Mouse (Mus musculus): ENCODE measurements around the gene Eif2b1.
"Not testable (repeated sequence)": the region's sequence is repeated elsewhere in the genome, so short reads cannot be mapped to it uniquely, and the experiment has no call there.

Gene Eif2b1

GRCm38 (mm10) chr5:124550737-124551136 lies 28.2 kb downstream of the Eif2b1 start:
- DNase-seq (ENCODE audit: low read depth, low spot score): not testable (repeated sequence)

- DNase-seq (ENCODE audit: low read depth, low spot score): no peak
Observed at GRCm38 (mm10) chr5:124541602-124541973, 37.3 kb downstream of the Eif2b1 start.

GRCm38 (mm10) chr5:124540905-124541601 lies 37.9 kb downstream of the Eif2b1 start:
- peak; percentile 79 for DNase-seq (ENCODE audit: low read depth, low spot score)

- DNase-seq (ENCODE audit: low read depth, low spot score): peak; percentile 97
Observed at GRCm38 (mm10) chr5:124540383-124540786, 38.5 kb downstream of the Eif2b1 start, which contains the start of gene Tmed2. Gene Tmed2 (plus strand): TSS chr5:124540695.

GRCm38 (mm10) chr5:124539905-124540304 lies 39.0 kb downstream of the Eif2b1 start:
- no peak for DNase-seq (ENCODE audit: low read depth, low spot score)

GRCm38 (mm10) chr5:124538813-124539792 lies 39.8 kb downstream of the Eif2b1 start:
- peak; percentile 83 for DNase-seq (ENCODE audit: low read depth, low spot score)

- DNase-seq (ENCODE audit: low read depth, low spot score): peak; percentile 17
Observed at GRCm38 (mm10) chr5:124536776-124537175, 42.2 kb downstream of the Eif2b1 start.

- no peak for DNase-seq (ENCODE audit: low read depth, low spot score)
Observed at GRCm38 (mm10) chr5:124535016-124535415, 43.9 kb downstream of the Eif2b1 start.

- DNase-seq (ENCODE audit: low read depth, low spot score): no peak
Observed at GRCm38 (mm10) chr5:124532451-124532850, 46.5 kb downstream of the Eif2b1 start.

- no peak for DNase-seq (ENCODE audit: low read depth, low spot score)
Observed at GRCm38 (mm10) chr5:124531583-124531930, 47.4 kb downstream of the Eif2b1 start.

GRCm38 (mm10) chr5:124530655-124531582 lies 48.0 kb downstream of the Eif2b1 start, which contains the start of gene Rilpl1:
Gene Rilpl1 (minus strand): TSS chr5:124531391.
- peak; percentile 76 for DNase-seq (ENCODE audit: low read depth, low spot score)

GRCm38 (mm10) chr5:124529697-124530096 lies 49.2 kb downstream of the Eif2b1 start:
- no peak for DNase-seq (ENCODE audit: low read depth, low spot score)

GRCm38 (mm10) chr5:124529191-124529651 lies 49.7 kb downstream of the Eif2b1 start:
- no peak for DNase-seq (ENCODE audit: low read depth, low spot score)

- no peak for DNase-seq (ENCODE audit: low read depth, low spot score)
Observed at GRCm38 (mm10) chr5:124528791-124529190, 50.1 kb downstream of the Eif2b1 start.

GRCm38 (mm10) chr5:124528351-124528750 lies 50.6 kb downstream of the Eif2b1 start:
- no peak for DNase-seq (ENCODE audit: low read depth, low spot score)

- no peak for DNase-seq (ENCODE audit: low read depth, low spot score)
Observed at GRCm38 (mm10) chr5:124524943-124525342, 54.0 kb downstream of the Eif2b1 start.

- peak; percentile 25 for DNase-seq (ENCODE audit: low read depth, low spot score)
Observed at GRCm38 (mm10) chr5:124523032-124523431, 55.9 kb downstream of the Eif2b1 start.

GRCm38 (mm10) chr5:124521588-124521987 lies 57.3 kb downstream of the Eif2b1 start:
- no peak for DNase-seq (ENCODE audit: low read depth, low spot score)
